Mouse (Mus musculus) gastrocnemius, adult 8-10 months (tissue): ENCODE results near the gene Zcchc2. TPM values are rescaled to one million over a fixed set of nuclear protein-coding genes. Genes with fewer than 3 reads are reported as not detected.
A peak's percentile ranks its signal among the peaks of the same experiment; 100 is the strongest.

Experiments
- DNase-seq, 2 experiments: peaks; one replicate each; pipeline ENCODE4 v3.0.0; 2022; ENCODE audit warnings: low spot score in 2 of 2
- total RNA-seq, 4 experiments: library from RNA; stranded (reverse); gene quantifications; 2 replicates each; pipeline ENCODE4 v1.2.4; 2022

The Zcchc2 gene
- 10 to 100 TPM in 1 of 4 experiments, 1 to 10 TPM in 3; 7.1 to 13.8 (median 8.9) TPM for total RNA-seq

- peak; percentile 97 to 99 for DNase-seq
These were observed at the start of gene Zcchc2 for GRCm38 (mm10) chr1:105990138-105990821. TSS of gene Zcchc2 (plus strand) at chr1:105990406.

- no peak for DNase-seq
These were observed 45.2 kb upstream of the Zcchc2 start for GRCm38 (mm10) chr1:105944927-105945580.

- peak; percentile 31 to 69 for DNase-seq
These were observed 43.3 kb upstream of the Zcchc2 start for GRCm38 (mm10) chr1:105946581-105947540.

- no peak for DNase-seq
These were observed 41.9 kb upstream of the Zcchc2 start for GRCm38 (mm10) chr1:105948352-105948751.

- no peak for DNase-seq
These were observed 36.6 kb upstream of the Zcchc2 start for GRCm38 (mm10) chr1:105953588-105953987.

GRCm38 (mm10) chr1:105954047-105954446 lies 36.2 kb upstream of the Zcchc2 start:
- DNase-seq: no peak

- DNase-seq: no peak
These were observed 34.1 kb upstream of the Zcchc2 start for GRCm38 (mm10) chr1:105956057-105956456.

GRCm38 (mm10) chr1:105961472-105961871 lies 28.7 kb upstream of the Zcchc2 start:
- DNase-seq: no peak

- no peak for DNase-seq
These were observed 28.0 kb upstream of the Zcchc2 start for GRCm38 (mm10) chr1:105962084-105962818.

GRCm38 (mm10) chr1:105962852-105963251 lies 27.4 kb upstream of the Zcchc2 start:
- no peak for DNase-seq

- no peak for DNase-seq
These were observed 25.7 kb upstream of the Zcchc2 start for GRCm38 (mm10) chr1:105964514-105964913.

- no peak for DNase-seq
These were observed 25.0 kb upstream of the Zcchc2 start for GRCm38 (mm10) chr1:105965189-105965588.

- peak in 1 of 2 experiments; percentile 11 for DNase-seq
These were observed 18.6 kb upstream of the Zcchc2 start for GRCm38 (mm10) chr1:105971490-105972170.

- DNase-seq: no peak
These were observed 16.2 kb upstream of the Zcchc2 start for GRCm38 (mm10) chr1:105974023-105974422.

- DNase-seq: no peak
These were observed 12.6 kb upstream of the Zcchc2 start for GRCm38 (mm10) chr1:105977446-105978094.

GRCm38 (mm10) chr1:105980849-105981610 lies 9.2 kb upstream of the Zcchc2 start:
- DNase-seq: no peak

GRCm38 (mm10) chr1:105982496-105983364 lies 7.5 kb upstream of the Zcchc2 start:
- no peak for DNase-seq

- no peak for DNase-seq
These were observed 6.0 kb upstream of the Zcchc2 start for GRCm38 (mm10) chr1:105984172-105984571.
